Mouse (Mus musculus) CD8-positive naive resting alpha-beta T cell, adult 2 months (primary cell): ENCODE results near the gene Trim2.

ENCODE experiments used
- DNase-seq, 2 experiments: peaks; one replicate each; pipeline ENCODE4 v3.0.0; 2022; ENCODE audit warnings: low read depth in 2 of 2, low spot score in 2 of 2

Trim2 gene

GRCm38 (mm10) chr3:84198229-84198628 lies 108.4 kb downstream of the Trim2 start:
- DNase-seq = no peak

- DNase-seq = no peak
These were observed 112.8 kb downstream of the Trim2 start for GRCm38 (mm10) chr3:84193881-84194280.

DNA sequence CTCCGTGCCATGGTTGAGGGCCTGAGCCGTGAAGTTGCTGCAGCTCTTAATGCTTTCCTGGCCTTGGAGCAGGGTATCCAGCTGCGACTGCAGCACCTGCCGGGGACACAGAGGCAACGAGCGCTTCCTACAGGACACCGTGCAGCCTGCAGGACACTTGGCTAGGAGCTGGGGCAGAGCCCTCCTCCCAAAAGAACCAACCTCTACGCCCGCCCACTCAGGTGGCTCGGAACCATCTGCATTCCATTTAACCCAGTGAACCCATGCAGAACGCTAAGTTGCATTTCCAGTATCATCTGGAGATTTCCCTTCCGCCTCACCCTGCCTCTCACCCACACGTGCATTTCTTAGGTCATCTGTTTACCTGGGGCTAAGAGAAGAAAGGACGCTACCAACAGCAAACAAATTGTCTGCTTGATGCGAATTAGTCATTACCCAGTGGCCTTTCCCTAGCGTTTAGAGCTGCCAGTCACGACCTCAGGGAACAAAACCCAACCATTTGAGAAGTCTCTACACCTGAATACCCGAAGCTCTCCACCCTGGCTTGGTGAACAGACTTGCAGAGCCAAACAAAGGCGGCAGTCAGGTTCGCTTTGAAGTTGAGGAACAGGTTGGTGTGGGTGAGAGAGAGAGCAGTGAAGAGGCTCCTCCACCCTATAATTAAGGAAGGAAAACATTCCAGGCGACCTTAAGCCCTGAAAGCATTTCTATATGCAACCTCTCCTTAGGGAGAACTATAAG lies 115.4 kb downstream of the Trim2 start:
- no peak for DNase-seq

DNA sequence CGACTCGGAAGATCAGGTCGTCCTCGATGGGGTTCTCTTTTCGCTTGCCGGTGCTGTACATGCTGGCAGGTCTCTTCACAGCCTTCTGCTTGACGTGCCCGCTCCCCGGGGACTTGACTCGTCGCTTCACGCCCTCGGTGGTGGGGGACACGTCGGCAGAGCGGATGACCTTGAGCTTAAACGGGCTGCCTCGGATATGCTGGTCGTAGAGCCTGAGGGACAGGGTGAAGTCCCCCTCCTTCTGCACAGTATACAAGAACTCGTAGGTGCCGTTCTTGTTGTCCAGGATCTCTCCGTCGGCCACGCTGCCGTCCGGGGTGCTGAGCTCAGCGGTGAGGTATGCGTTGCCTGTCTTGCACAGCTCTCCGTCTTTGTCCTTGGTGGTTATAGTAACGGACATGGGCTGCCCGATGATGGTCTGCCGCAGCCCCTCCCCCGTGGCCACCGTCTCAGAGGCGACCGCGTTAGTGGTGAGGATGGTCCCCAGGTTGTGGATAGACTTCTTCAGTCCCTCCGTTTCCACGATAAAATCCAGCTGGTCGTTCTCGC lies 116.1 kb downstream of the Trim2 start:
- DNase-seq = no peak

DNA sequence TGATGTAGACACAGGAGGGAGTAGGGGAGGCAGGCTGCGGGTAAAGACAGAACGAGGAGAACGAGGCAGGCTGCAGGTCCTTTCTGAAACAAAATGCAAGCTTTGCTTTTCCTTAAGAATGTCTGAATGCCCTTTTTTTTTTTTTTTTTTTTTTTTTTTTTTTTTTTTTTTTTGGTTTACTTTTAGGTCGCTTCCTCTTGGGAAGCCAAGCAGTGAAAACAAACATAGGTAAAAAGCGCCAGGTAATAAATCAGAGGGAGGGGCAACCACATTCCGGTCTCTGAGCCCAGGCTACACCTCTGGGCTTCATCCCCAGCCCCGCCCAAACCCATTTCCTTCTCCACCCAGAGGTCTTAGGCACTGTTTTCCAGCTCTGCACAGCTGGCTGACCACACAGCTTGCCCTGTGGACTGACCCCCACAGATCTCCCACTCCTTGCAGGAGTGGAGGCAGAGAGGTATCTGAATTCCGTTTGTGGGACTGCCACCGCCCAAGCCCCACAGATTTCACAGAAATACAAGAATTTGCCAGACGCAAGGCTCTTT lies 117.0 kb downstream of the Trim2 start:
- no peak for DNase-seq

DNA sequence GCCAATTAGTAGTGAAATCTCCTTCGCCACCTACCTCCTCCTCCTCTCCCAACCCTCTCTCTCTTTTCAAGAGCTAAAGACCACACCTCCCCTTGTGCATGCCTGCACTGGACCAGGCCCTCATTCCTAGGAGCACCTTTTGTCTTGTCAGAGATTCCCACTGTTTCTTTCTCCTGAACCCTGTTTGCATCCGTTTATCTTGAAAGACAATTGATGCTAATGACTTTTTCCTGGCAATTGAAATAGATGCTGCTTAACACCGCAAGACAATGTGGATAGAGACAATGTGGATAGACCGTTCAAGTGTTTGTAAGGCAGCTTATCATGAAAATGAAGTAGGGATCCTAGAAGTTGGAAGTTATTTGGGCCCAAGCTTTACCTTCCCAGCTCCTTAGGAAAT lies 125.0 kb downstream of the Trim2 start:
- DNase-seq = no peak

- no peak for DNase-seq
These were observed 125.6 kb downstream of the Trim2 start for GRCm38 (mm10) chr3:84181102-84181501.

DNA sequence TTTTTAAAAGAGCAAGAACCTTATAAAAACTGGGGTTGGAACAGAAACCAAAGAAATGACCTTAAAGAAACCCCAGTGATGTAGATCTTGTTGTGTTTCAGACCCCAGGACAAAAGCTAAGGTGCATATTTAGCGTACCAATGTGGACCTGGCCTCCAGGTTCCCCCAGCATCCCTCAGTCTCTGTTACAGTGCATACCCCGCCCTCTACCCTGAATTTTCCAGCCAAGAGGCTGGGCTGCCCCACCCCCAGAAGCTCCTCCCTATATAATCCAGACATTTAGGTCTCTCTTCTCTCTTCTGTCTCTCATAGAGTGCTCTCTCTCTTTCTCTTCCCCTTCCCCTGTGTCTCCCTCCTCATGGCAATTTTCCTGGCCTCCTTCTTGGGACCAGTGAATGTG lies 126.4 kb downstream of the Trim2 start:
- no peak for DNase-seq

- no peak for DNase-seq
These were observed 128.8 kb downstream of the Trim2 start for GRCm38 (mm10) chr3:84177834-84178233.

DNA sequence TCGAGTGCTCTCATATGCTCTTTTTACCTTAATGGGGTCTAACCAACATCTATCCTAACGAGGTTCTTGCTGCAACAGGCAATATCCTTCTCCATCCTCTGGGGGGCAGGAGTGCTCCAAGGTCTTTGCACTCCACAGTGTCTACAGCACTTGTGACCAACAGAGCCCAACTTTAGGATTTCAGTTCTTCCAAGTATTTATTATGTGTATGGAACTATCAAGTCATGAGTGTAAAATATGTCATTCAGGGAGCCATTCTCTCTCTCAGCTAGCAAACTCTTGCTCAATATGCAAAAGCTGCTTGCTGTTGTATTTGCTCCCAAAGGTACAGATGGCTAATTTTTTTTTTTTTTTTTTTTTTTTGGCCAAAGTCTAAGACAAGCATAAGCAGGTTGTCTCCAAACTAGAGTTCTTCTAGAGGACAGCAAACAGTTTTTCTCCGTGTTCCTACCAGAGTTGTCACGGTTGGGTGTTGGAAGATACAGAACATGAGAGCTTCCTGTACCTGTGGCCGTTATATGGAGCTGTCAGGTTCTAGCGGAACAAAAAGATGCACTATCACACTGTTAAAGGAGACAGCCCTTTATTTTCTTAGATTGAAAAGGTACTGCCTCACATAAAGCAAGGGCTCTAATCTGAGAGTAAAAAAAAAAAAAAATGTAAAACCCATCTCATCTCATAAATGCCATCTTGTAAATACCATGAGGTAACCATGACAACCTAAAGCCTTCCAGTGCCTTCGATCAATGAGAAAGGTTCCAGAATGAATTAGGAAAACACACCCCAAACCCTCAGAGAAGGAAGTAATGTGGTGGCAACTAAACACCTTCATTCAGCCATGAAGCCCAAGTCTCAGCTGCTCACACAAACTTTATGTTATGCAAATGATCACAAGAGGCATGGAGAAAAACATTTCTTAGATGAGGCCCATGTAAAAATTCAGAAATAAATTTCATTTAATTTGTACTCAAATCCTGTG lies 131.1 kb downstream of the Trim2 start:
- DNase-seq = peak; percentile 42 to 52

- DNase-seq = no peak
These were observed 133.0 kb downstream of the Trim2 start, which contains the start of gene Gm6525 for GRCm38 (mm10) chr3:84173581-84174154. Gm6525 (plus strand) TSS chr3:84174104.

- no peak for DNase-seq
These were observed 134.3 kb downstream of the Trim2 start for GRCm38 (mm10) chr3:84172406-84172805.

GRCm38 (mm10) chr3:84169393-84170005 lies 137.2 kb downstream of the Trim2 start:
- DNase-seq = no peak

DNA sequence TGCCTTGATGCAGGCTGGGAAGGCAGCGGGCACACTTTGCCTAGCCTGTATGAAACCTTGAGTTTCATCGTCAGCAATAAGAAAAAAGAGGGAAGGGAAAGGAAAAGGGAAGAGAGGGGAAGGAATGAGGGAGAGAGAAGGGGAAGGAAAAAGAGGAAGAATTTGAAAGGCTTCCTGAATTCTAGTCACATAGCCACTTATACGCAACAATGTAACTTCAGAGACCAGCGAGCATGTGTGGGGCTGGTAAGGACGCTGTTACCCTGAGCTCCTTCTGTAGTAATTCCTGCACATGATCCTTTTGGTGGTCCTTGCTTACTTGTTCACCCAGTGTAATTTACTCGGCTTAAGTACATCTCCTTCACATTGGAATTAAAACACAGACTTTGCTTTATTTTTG lies 137.7 kb downstream of the Trim2 start:
- DNase-seq = no peak

GRCm38 (mm10) chr3:84166073-84166472 lies 140.6 kb downstream of the Trim2 start:
- DNase-seq = no peak

GRCm38 (mm10) chr3:84165391-84165790 lies 141.3 kb downstream of the Trim2 start:
- no peak for DNase-seq

- no peak for DNase-seq
These were observed 148.9 kb downstream of the Trim2 start for GRCm38 (mm10) chr3:84157559-84158350.

- DNase-seq = no peak
These were observed 149.7 kb downstream of the Trim2 start for GRCm38 (mm10) chr3:84157011-84157410.

DNA sequence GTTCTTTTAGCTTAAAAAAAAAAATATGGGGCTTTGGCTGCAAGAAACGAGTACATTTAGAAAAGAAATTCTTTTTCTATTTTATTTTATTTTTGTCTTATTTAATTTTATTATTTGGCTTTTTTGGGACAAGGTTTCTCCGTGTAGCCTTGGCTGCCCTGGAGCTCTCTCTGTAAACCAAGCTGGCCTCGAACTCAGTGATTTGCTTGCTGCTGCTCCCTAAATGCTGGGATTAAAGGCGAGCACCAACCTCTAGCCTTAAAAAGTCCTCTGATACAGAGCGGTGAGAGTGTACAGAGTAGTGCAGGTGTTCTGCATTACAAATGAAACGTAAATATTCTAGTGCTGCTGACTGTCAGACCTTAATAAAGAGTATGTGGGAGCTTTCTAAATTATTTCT lies 150.6 kb downstream of the Trim2 start:
- DNase-seq = no peak

GRCm38 (mm10) chr3:84155558-84156006 lies 151.1 kb downstream of the Trim2 start, which contains the start of gene Mnd1:
Mnd1 (minus strand) TSS chr3:84155786.
- peak; percentile 92 to 94 for DNase-seq
